Mouse (Mus musculus) fibroblast of lung, adult 2 months (primary cell): ENCODE results near the gene Stmnd1.
"Not testable (repeated sequence)": the region's sequence is repeated elsewhere in the genome, so short reads cannot be mapped to it uniquely, and the experiment has no call there.

Experiments
- DNase-seq: peaks from one replicate; pipeline ENCODE4 v3.0.0-alpha.2; 2011; ENCODE audit warnings: low read depth

The Stmnd1 gene

GRCm38 (mm10) chr13:46273453-46274110 is at the start of gene Stmnd1:
Gene Stmnd1 (plus strand): TSS chr13:46273721.
- no peak for DNase-seq

GRCm38 (mm10) chr13:46226956-46227355 is 46.6 kb upstream of the Stmnd1 start:
- DNase-seq = no peak

- no peak for DNase-seq
These were observed 46.0 kb upstream of the Stmnd1 start for GRCm38 (mm10) chr13:46227486-46227885.

- not testable (repeated sequence) for DNase-seq
These were observed 44.8 kb upstream of the Stmnd1 start for GRCm38 (mm10) chr13:46228750-46229149.

- DNase-seq = no peak
These were observed 41.9 kb upstream of the Stmnd1 start for GRCm38 (mm10) chr13:46231514-46232085.

GRCm38 (mm10) chr13:46237723-46238349 is 35.7 kb upstream of the Stmnd1 start:
- no peak for DNase-seq

- DNase-seq = no peak
These were observed 34.7 kb upstream of the Stmnd1 start for GRCm38 (mm10) chr13:46238796-46239195.

- DNase-seq = no peak
These were observed 31.9 kb upstream of the Stmnd1 start for GRCm38 (mm10) chr13:46241391-46242188.

- DNase-seq = no peak
These were observed 19.8 kb upstream of the Stmnd1 start for GRCm38 (mm10) chr13:46253753-46254152.

GRCm38 (mm10) chr13:46254171-46254570 is 19.4 kb upstream of the Stmnd1 start:
- no peak for DNase-seq

GRCm38 (mm10) chr13:46255616-46256015 is 17.9 kb upstream of the Stmnd1 start:
- no peak for DNase-seq

GRCm38 (mm10) chr13:46257847-46258246 is 15.7 kb upstream of the Stmnd1 start:
- DNase-seq = no peak

- DNase-seq = no peak
These were observed 14.0 kb upstream of the Stmnd1 start for GRCm38 (mm10) chr13:46259526-46259925.

- no peak for DNase-seq
These were observed 12.3 kb upstream of the Stmnd1 start for GRCm38 (mm10) chr13:46261244-46261643.

GRCm38 (mm10) chr13:46267783-46268182 is 5.7 kb upstream of the Stmnd1 start:
- no peak for DNase-seq

- DNase-seq = no peak
These were observed 5.2 kb upstream of the Stmnd1 start for GRCm38 (mm10) chr13:46268341-46268740.

- no peak for DNase-seq
These were observed 4.6 kb upstream of the Stmnd1 start for GRCm38 (mm10) chr13:46268815-46269445.

- no peak for DNase-seq
These were observed 589 bp upstream of the Stmnd1 start for GRCm38 (mm10) chr13:46272811-46273452.

- no peak for DNase-seq
These were observed 2.2 kb downstream of the Stmnd1 start for GRCm38 (mm10) chr13:46275701-46276100.

GRCm38 (mm10) chr13:46282543-46282942 is 9.0 kb downstream of the Stmnd1 start:
- DNase-seq = no peak

- no peak for DNase-seq
These were observed 14.3 kb downstream of the Stmnd1 start for GRCm38 (mm10) chr13:46287801-46288200.

- no peak for DNase-seq
These were observed 14.9 kb downstream of the Stmnd1 start for GRCm38 (mm10) chr13:46288372-46288771.
